Mouse (Mus musculus) megakaryocyte progenitor cell, adult 5-6 weeks (primary cell): ENCODE data around the gene Pmpcb. TPM values are rescaled to one million over a fixed set of nuclear protein-coding genes. Genes with fewer than 3 reads are reported as not detected.

Source experiments
- ATAC-seq: replicated peaks from 2 replicates; pipeline ENCODE4 v1.8.0; 2016; ENCODE audit warnings: mild to moderate bottlenecking, moderate TSS enrichment, inconsistent platforms; ENCODE audit not compliant: poor library complexity
- total RNA-seq, 2 experiments: library from RNA; stranded (forward) in 1 of 2; stranded (reverse) in 1 of 2; fragments of 157-497, 149-512 nt in 1 of 2; fragments of 200-1000 nt in 1 of 2; gene quantifications; 2 replicates each; pipeline versions ENCODE4 v1.2.3 to v1.2.4; 2015 to 2017

Pmpcb gene
- total RNA-seq, 2 experiments from 2014 or later, result 92.4 to 115 TPM

- ATAC-seq, result no peak
Observed at GRCm38 (mm10) chr5:21792166-21792565, 55.2 kb downstream of the Pmpcb start.

- ATAC-seq, result no peak
Observed at GRCm38 (mm10) chr5:21802907-21803306, 66.0 kb downstream of the Pmpcb start.

GRCm38 (mm10) chr5:21803691-21804188, 66.8 kb downstream of the Pmpcb start:
- no peak for ATAC-seq

- ATAC-seq, result no peak
Observed at GRCm38 (mm10) chr5:21804837-21805236, 67.9 kb downstream of the Pmpcb start.

Other genes starting within 250 kb of the Pmpcb start
- not detected in 2 replicates for gene Lrrc17, start 193.6 kb upstream of the Pmpcb start, total RNA-seq (2015)
- gene Lrrc17, start 193.6 kb upstream of the Pmpcb start, total RNA-seq (2017), result not detected in 2 replicates
- 0.12 and 0.44 TPM in 2 replicates for gene Fbxl13, start 91.5 kb upstream of the Pmpcb start, total RNA-seq (2015)
- gene Fbxl13, start 91.5 kb upstream of the Pmpcb start, total RNA-seq (2017), result not detected in 2 replicates
- gene Armc10, start 91.3 kb upstream of the Pmpcb start, total RNA-seq (2015), result 51.9 and 52.8 TPM in 2 replicates
- 50.8 and 59.1 TPM in 2 replicates for gene Armc10, start 91.3 kb upstream of the Pmpcb start, total RNA-seq (2017)
- 5.3 and 6.9 TPM in 2 replicates for gene Napepld, start 35.7 kb upstream of the Pmpcb start, total RNA-seq (2015)
- 3.5 and 3.8 TPM in 2 replicates for gene Napepld, start 35.7 kb upstream of the Pmpcb start, total RNA-seq (2017)
- gene Dnajc2, start 48.1 kb downstream of the Pmpcb start, total RNA-seq (2015), result 143 and 148 TPM in 2 replicates
- 185 and 221 TPM in 2 replicates for gene Dnajc2, start 48.1 kb downstream of the Pmpcb start, total RNA-seq (2017)
- gene Psmc2, start 48.1 kb downstream of the Pmpcb start, total RNA-seq (2015), result 106 and 112 TPM in 2 replicates
- gene Psmc2, start 48.1 kb downstream of the Pmpcb start, total RNA-seq (2017), result 102 and 105 TPM in 2 replicates
- gene Slc26a5, start 128.5 kb downstream of the Pmpcb start, total RNA-seq (2015), result not detected in 2 replicates
- gene Slc26a5, start 128.5 kb downstream of the Pmpcb start, total RNA-seq (2017), result not detected in 2 replicates